Mouse (Mus musculus) olfactory bulb, adult 2 months (tissue): Measurements from ENCODE around the gene Cenpn.

Experiments
- CTCF ChIP-seq: fragments of 200-500 bp; IDR thresholded peaks from 2 replicates; pipeline ENCODE4 v1.5.1; 2012; ENCODE audit warnings: low read depth, mild to moderate bottlenecking, low read length, moderate library complexity; ENCODE audit not compliant: insufficient read depth
- POLR2A ChIP-seq: fragments of 200-500 bp; IDR thresholded peaks from 2 replicates; pipeline ENCODE4 v1.6.1; 2012; ENCODE audit warnings: mild to moderate bottlenecking, low read depth, low read length, moderate library complexity; ENCODE audit not compliant: insufficient read depth

GRCm38 (mm10) chr8:116947589-116947988 lies 26.1 kb downstream of the Cenpn start:
- TF ChIP-seq CTCF (no peak), POLR2A (no peak)
